Mouse (Mus musculus) kidney, embryonic 14.5 days (tissue): ENCODE measurements at regions not wholly inside any gene's neighbourhood (a gene's known extent, or its start where the extent isn't known, plus 50 kb on each side); places are given as distances from the start of the nearest gene placed in this dataset.

Source experiments
- ATAC-seq: fragments of 200-750 bp; cut with Nextera tagmentation; 2 replicates; pipeline ENCODE4 v1.8.0; 2017; ENCODE audit warnings: moderate number of reproducible peaks, mild to moderate bottlenecking, moderate TSS enrichment, moderate library complexity; ENCODE audit not compliant: low FRiP score, low TSS enrichment
- H3K27ac ChIP-seq: fragments of 300-500 bp; sonication (generic); 2 replicates; pipeline ENCODE4 v1.5.1; 2014; ENCODE audit warnings: low read depth, mild to moderate bottlenecking, low read length, moderate library complexity, mixed read lengths
- H3K27me3 ChIP-seq: fragments of 300-500 bp; sonication (generic); 2 replicates; pipeline ENCODE4 v1.6.1; 2014; ENCODE audit warnings: mild to moderate bottlenecking, low read length; ENCODE audit not compliant: control insufficient read depth, insufficient read depth
- H3K36me3 ChIP-seq: fragments of 300-500 bp; sonication (generic); 2 replicates; pipeline ENCODE4 v1.6.1; 2014; ENCODE audit warnings: low read length, mixed read lengths; ENCODE audit not compliant: control insufficient read depth, insufficient read depth
- H3K4me1 ChIP-seq: fragments of 300-500 bp; sonication (generic); 2 replicates; pipeline ENCODE4 v1.6.1; 2014; ENCODE audit warnings: low read length, mixed read lengths; ENCODE audit not compliant: control insufficient read depth, insufficient read depth
- H3K4me2 ChIP-seq: fragments of 300-500 bp; sonication (generic); replicated peaks from 2 replicates; pipeline ENCODE4 v1.6.1; 2014; ENCODE audit warnings: low read depth, mild to moderate bottlenecking, low read length
- H3K4me3 ChIP-seq: fragments of 300-500 bp; sonication (generic); 2 replicates; pipeline ENCODE4 v1.5.1; 2014; ENCODE audit warnings: mild to moderate bottlenecking, low read length
- H3K9ac ChIP-seq: fragments of 300-500 bp; sonication (generic); 2 replicates; pipeline ENCODE4 v1.6.1; 2014; ENCODE audit warnings: low read depth, mild to moderate bottlenecking, low read length, moderate library complexity
- H3K9me3 ChIP-seq: fragments of 300-500 bp; sonication (generic); 2 replicates; pipeline ENCODE4 v1.6.1; 2016; ENCODE audit warnings: low read length; ENCODE audit not compliant: control insufficient read depth
- WGBS: fragments of 180-500 bp; shearing (Covaris S2); extraction: QIAGEN DNeasy Blood & Tissue Kit; methylation state at CpG from one replicate; pipeline ENCODE4 v1.1.7; 2014; 5-methylcytosine and 5-hydroxymethylcytosine counted together

DNA sequence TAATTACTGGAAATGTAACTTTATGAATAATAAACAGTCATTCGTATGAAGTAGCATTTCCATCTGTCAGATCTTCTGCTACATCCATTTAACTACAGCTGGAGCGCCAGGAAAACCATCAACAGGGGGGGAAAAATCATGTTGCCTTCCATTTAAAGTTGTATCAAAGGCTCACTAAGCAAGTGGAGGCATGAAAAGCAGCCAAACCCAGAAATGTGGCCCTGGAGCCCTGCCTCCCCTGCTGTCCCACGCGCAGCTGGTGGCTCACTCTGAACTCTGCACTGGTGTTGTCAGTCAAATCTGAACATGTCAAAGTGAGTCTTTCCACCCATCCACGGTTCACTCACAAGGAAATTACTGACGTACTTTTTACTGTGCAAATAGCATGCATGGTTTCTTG lies 152.5 kb upstream of the Gm3448 start:
- Histone ChIP-seq H3K9ac (no peak overlapping the region), H3K4me3 (no peak overlapping the region), H3K4me2 (no peak overlapping the region), H3K27me3 (no peaks in the 10 kb centered on the region), H3K27ac (no peak overlapping the region), H3K36me3 (no peaks in the 10 kb centered on the region), H3K9me3 (no peaks in the 10 kb centered on the region), H3K4me1 (peaks cover 12% of the 10 kb centered on the region)
- no peak for ATAC-seq
- WGBS: 68% methylated on average over 6 of the region's 6 CpGs

DNA sequence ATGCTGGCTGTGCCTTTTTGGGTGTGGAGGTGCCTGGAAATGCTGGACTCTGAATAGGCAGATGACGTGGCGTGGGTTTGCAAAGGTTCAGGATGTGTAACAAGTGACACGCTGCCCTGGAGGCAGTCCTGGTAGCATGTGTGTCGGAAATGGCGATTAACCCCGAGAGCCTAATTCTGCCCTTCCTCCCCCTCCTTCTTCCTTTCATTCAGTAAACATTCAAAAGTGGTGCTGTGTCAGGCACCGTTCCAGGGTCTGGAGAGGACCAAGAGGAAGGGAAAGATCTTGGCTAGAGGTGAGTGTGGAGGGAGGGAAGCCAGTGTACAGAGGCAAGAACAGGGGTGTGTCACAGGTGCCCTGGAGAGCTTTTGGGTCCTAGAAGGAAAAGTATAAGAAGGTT lies 151.5 kb upstream of the Gm3448 start:
- Histone ChIP-seq H3K4me3 (no peak overlapping the region), H3K27me3 (no peaks in the 10 kb centered on the region), H3K9me3 (no peaks in the 10 kb centered on the region), H3K9ac (no peak overlapping the region), H3K27ac (no peak overlapping the region), H3K4me2 (no peak overlapping the region), H3K4me1 (peaks cover 12% of the 10 kb centered on the region), H3K36me3 (no peaks in the 10 kb centered on the region)
- ATAC-seq: no peak
- 41% methylated on average over 7 of the region's 7 CpGs for WGBS

DNA sequence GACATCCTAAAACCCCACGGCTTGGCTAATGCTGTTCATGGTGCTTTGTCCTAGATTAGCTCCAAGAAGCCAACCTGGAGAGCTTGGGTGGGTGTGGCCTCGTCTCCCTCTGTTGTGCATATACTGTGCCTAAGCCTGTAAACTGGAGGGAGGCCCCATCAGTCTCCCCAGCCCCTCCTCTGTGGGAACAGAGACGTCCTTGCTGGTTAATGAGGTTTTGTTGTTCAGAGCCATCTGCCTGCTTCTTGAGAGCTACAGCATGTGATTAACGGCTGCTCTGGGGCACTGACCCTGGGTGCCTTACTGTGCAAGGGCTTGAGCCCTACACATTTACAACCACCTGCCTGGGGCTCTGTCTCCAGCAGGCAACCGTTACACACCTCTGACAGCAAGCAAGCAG lies 143.9 kb upstream of the Gm3448 start:
- Histone ChIP-seq H3K4me2 (no peak overlapping the region), H3K4me3 (no peak overlapping the region), H3K36me3 (no peaks in the 10 kb centered on the region), H3K27me3 (no peaks in the 10 kb centered on the region), H3K9me3 (no peaks in the 10 kb centered on the region), H3K4me1 (no peaks in the 10 kb centered on the region; the same call in 1 of the 2 replicates), H3K27ac (no peak overlapping the region), H3K9ac (no peak overlapping the region)
- WGBS: 4% methylated on average over 5 of the region's 5 CpGs
- ATAC-seq: peak; percentile 80

DNA sequence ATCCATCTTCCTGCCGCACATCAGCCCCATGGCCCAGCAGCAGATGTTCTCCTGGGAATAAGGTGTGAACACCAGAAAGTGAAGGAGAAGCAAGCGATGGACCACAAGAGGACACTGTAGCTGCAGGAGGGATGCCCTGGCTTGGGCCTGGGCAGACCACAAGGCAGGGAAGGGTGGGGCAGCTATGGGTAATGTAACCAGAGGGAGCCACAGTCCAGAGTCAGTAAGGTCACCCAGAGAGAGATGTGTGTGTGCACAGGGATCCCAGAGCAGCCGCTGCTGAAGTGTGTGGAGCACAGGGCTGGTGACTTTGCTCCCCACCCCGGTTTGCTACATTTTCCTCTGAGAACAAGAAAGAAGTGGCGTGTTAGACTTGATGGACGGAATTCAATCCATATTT lies 142.5 kb upstream of the Gm3448 start:
- no peak for ATAC-seq
- 59% methylated on average over 6 of the region's 6 CpGs for WGBS

DNA sequence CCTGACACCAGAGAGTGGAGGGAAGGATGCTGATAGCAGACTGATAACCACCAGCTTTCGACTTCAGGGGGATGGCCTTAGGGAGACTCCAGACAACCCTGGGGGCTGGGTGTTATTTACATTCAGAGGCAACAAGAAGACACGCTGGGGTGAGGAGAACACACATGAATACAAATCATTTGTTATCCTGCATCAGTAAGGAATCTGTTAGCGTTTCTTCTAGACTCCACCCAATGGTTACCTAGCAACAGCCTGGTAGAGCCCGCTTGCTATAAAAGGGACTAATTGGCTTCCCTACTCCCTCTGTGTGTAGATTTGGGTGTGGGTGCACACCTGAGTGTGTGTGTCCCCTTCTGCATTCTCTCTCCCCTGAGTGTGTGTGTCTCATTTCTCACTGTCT lies 140.8 kb upstream of the Gm3448 start:
- Histone ChIP-seq H3K9ac (no peak overlapping the region), H3K36me3 (no peaks in the 10 kb centered on the region), H3K4me2 (no peak overlapping the region), H3K4me1 (no peaks in the 10 kb centered on the region; the same call in 1 of the 2 replicates), H3K4me3 (no peak overlapping the region), H3K27ac (no peak overlapping the region), H3K9me3 (no peaks in the 10 kb centered on the region), H3K27me3 (0 out of 2 replicates have a peak, but pooled peaks cover 2% of the 10 kb centered on the region)
- WGBS: 34% methylated on average over 4 of the region's 4 CpGs
- ATAC-seq: no peak

More for the DNA sequence above, 142.5 kb upstream of the Gm3448 start:
- Histone ChIP-seq H3K9ac (no peak overlapping the region), H3K4me3 (no peak overlapping the region), H3K9me3 (no peaks in the 10 kb centered on the region), H3K4me2 (no peak overlapping the region), H3K27ac (no peak overlapping the region), H3K36me3 (no peaks in the 10 kb centered on the region), H3K4me1 (no peaks in the 10 kb centered on the region; the same call in 1 of the 2 replicates), H3K27me3 (0 out of 2 replicates have a peak, but pooled peaks cover 1% of the 10 kb centered on the region)

DNA sequence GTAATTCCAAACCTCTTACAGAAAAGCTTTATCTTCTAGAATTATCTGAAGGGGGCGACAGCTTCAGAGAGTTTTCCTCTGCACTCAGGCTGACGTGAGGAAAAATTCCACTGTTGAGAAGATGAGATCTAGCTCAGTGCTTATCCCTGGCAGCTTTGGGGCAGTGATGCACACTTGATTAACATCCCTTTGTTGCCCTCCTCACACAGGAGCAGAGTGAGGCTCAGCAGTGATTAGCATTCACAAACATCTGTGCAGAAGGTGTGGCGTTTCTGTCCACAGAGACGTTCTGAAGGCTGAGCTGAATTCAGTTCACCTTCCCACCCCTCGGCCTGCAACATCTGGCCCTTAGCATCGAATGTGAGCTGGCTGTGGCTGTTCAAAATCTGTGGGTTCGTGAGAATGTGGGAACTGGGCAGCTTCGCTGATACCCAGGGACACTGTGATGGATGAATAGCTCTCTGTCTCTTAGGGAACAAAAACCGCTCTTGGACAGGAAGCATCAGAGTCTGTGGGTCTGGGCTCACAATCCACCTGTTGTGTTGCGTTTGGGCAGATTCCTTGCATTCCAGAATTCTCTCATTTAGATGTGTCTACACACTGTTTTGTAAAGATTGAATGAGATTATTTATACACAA lies 139.0 kb upstream of the Gm3448 start:
- 48% methylated on average over 10 of the region's 10 CpGs for WGBS
- H3K36me3 ChIP-seq: no peaks in the 10 kb centered on the region
- H3K4me1 ChIP-seq: peaks cover under 1% of the 10 kb centered on the region
- H3K27me3 ChIP-seq: 0 out of 2 replicates have a peak, but pooled peaks cover 2% of the 10 kb centered on the region
- no peak overlapping the region for H3K27ac ChIP-seq
- no peak for ATAC-seq
- H3K9me3 ChIP-seq: no peaks in the 10 kb centered on the region
- H3K4me3 ChIP-seq: no peak overlapping the region
- H3K4me2 ChIP-seq: no peak overlapping the region
- H3K9ac ChIP-seq: no peak overlapping the region

DNA sequence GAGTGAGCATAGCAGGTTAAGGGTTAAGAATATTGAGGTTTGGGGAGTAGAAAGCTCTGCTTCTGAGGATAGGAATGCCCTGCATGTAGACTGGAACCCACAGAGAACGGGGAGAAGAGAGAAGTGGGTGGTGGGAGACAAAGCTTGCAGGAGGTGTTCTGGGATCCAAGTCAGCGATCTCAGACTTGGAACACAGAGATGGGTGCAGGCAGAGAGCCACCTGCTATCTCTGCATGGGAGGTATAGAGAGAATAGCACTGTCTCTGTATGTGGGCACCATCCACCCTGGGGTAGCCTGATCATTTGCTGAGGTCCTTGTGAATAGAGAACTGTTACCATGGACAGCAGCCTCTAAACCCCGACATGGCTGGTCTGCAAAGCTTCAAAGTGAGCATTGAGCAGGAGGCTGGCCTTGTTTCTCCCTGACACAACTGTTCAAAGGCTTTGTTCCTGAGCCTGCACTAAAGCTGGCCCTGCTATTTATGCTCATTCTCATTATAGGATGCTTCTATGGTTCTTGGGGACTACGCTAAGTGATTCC lies 138.1 kb upstream of the Gm3448 start:
- H3K27me3 ChIP-seq: 0 out of 2 replicates have a peak, but pooled peaks cover 2% of the 10 kb centered on the region
- H3K4me1 ChIP-seq: peaks cover 7% of the 10 kb centered on the region
- H3K4me2 ChIP-seq: no peak overlapping the region
- no peaks in the 10 kb centered on the region for H3K36me3 ChIP-seq
- no peaks in the 10 kb centered on the region for H3K9me3 ChIP-seq
- no peak overlapping the region for H3K27ac ChIP-seq
- H3K9ac ChIP-seq: no peak overlapping the region
- 60% methylated on average over 4 of the region's 4 CpGs for WGBS
- no peak for ATAC-seq
- H3K4me3 ChIP-seq: no peak overlapping the region

DNA sequence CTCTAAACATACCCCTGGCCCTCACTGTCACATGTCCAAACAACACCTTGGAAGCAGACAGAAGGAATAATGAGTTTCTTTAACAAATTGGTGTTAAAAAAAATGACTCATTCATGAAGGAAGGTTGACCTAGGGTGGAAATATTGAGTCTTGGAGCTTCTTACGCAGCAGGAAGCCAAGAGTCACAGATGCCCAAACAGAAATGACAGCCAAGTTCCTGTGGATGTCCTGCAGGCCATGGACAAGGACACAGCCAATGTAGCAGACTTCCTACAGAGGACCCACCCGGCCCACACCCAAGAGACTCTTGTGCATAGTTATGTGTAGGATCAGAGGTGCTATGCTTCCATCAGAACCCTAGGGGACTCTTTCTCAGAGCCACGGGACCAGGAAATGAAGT lies 136.1 kb upstream of the Gm3448 start:
- H3K9ac ChIP-seq: no peak overlapping the region
- no peaks in the 10 kb centered on the region for H3K9me3 ChIP-seq
- no peak overlapping the region for H3K4me2 ChIP-seq
- no peaks in the 10 kb centered on the region for H3K36me3 ChIP-seq
- WGBS: 73% methylated on average over 3 of the region's 3 CpGs
- no peak overlapping the region for H3K27ac ChIP-seq
- peaks cover 7% of the 10 kb centered on the region; the same call in 1 of the 2 replicates for H3K4me1 ChIP-seq
- H3K27me3 ChIP-seq: 0 out of 2 replicates have a peak, but pooled peaks cover 2% of the 10 kb centered on the region
- ATAC-seq: no peak
- H3K4me3 ChIP-seq: no peak overlapping the region

DNA sequence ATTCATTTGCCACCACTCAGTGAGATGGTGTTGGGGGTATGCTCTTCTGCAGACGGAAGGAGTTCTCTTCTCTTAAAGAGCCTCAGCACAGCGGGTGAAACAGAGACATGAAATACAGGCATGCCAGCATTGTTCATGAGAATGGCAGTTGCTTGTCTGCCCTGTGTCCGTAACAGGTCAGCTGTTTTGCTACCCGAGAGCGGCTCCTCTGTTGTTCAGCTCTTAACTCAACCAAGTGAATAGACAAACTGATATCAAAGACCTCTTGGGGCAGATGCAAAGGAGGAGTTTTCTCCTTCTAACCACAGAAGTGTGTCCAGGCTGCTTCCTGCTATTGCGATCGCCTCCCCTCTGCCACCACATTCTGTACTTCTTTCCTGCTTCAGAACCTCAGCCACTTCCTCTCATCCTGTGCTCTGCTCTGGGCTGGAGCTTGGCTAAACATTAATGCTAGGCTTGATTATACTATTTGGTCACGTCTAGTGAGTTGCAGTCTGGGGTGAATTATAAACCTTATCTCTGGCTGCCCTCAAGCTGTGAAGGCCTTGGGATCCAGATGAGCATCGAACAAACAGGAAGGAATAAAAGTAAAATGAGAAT lies 133.1 kb upstream of the Gm3448 start:
- no peak overlapping the region for H3K4me2 ChIP-seq
- H3K27me3 ChIP-seq: 0 out of 2 replicates have a peak, but pooled peaks cover 2% of the 10 kb centered on the region
- 31% methylated on average over 9 of the region's 9 CpGs for WGBS
- no peaks in the 10 kb centered on the region for H3K9me3 ChIP-seq
- H3K4me3 ChIP-seq: no peak overlapping the region
- peak; percentile 72; the same call in 1 of the 2 replicates for ATAC-seq
- no peaks in the 10 kb centered on the region for H3K36me3 ChIP-seq
- peak overlapping the region; percentile 62 for H3K27ac ChIP-seq
- H3K9ac ChIP-seq: no peak overlapping the region
- H3K4me1 ChIP-seq: peaks cover 7% of the 10 kb centered on the region; the same call in 1 of the 2 replicates
